Mouse (Mus musculus) spleen, adult 2 months (tissue): ENCODE measurements around the gene Smg6. TPM values are rescaled to one million over a fixed set of nuclear protein-coding genes. Genes with fewer than 3 reads are reported as not detected.

Experiments
- DNase-seq, 2 experiments: peaks; one replicate each; pipeline versions ENCODE4 v3.0.0 to v3.0.0-alpha.2; 2012 to 2021; ENCODE audit warnings: low spot score in 2 of 2, low read depth in 1 of 2
- H3K27ac ChIP-seq: fragments of 200-500 bp; 2 replicates; pipeline ENCODE4 v1.5.1; 2012; ENCODE audit warnings: low read length, inconsistent platforms; ENCODE audit not compliant: insufficient read depth
- H3K27me3 ChIP-seq: fragments of 200-500 bp; 2 replicates; pipeline ENCODE4 v1.6.1; 2012; ENCODE audit warnings: mild to moderate bottlenecking, moderate library complexity, low read length, inconsistent platforms; ENCODE audit not compliant: control insufficient read depth, insufficient read depth
- H3K36me3 ChIP-seq: fragments of 200-500 bp; 2 replicates; pipeline ENCODE4 v1.6.1; 2012; ENCODE audit warnings: mild to moderate bottlenecking, low read length, inconsistent platforms; ENCODE audit not compliant: control insufficient read depth, insufficient read depth
- H3K4me1 ChIP-seq: fragments of 200-500 bp; 2 replicates; pipeline ENCODE4 v1.6.1; 2011; ENCODE audit warnings: inconsistent platforms; ENCODE audit not compliant: control insufficient read depth, insufficient read depth, insufficient read length
- H3K4me3 ChIP-seq: fragments of 200-500 bp; 2 replicates; pipeline ENCODE4 v1.5.1; 2011; ENCODE audit warnings: mild to moderate bottlenecking, inconsistent platforms; ENCODE audit not compliant: insufficient read depth, insufficient read length; ENCODE audit errors: extremely low read depth
- CTCF ChIP-seq: fragments of 200-500 bp; IDR thresholded peaks from 2 replicates; pipeline ENCODE4 v1.5.1; 2011; ENCODE audit warnings: mild to moderate bottlenecking, inconsistent platforms; ENCODE audit not compliant: insufficient read depth, insufficient read length, insufficient replicate concordance; ENCODE audit errors: extremely low read depth
- POLR2A ChIP-seq: fragments of 200-500 bp; IDR thresholded peaks from 2 replicates; pipeline ENCODE4 v1.6.1; 2011; ENCODE audit warnings: low read depth, low read length, inconsistent platforms
- WGBS: fragments of 180-500 bp; shearing (Covaris S2); methylation state at CpG from one replicate; pipeline ENCODE4 v1.1.7; 2018; 5-methylcytosine and 5-hydroxymethylcytosine counted together
- polyA plus RNA-seq: library from polyadenylated mRNA; depleted of rRNA; stranded (reverse); fragments of >200 nt; gene quantifications from 2 replicates; pipeline ENCODE4 v1.2.3, GENCODE M21; 2012; rRNA removed

Gene Smg6
- polyA plus RNA-seq: 28.6 and 31.5 TPM in 2 replicates

DNA sequence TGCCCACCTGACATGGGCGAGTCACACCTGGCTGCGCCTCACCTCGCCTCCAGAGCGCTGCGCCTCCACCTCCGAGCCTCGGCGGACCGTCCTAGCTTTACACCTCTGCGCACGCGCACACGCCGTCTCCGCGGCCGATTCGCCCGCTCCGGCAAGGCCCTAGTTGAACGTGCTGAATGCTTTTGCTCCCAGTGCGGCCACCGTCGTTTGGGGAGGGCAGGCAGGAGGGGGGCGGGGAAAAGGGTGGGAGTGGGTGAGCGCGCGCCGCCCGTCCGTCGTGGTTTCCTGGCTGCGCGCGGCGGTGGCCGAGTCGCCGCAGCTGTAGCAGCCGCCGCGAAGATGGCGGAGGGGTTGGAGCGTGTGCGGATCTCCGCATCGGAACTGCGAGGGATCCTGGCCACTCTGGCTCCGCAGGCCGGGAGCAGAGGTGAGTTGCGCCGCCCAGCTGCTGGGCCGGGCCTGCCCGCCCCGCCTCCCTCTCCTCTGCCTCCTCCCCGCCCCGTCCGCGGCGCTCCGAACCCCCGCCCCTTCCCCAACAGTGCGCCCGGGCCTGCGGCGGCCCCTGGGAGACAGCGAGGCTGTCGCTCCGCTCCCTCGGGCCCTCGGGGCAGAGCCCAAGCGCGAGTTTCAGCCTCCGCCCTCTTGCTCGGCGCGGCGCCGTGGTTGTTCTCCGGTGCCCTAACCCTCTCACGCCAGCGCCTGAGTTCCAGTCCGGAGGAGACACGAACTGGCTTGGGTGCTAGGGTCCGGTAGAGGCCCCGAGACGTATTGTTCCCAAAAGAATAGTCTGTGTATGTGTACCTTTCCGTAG lies at the start of gene Smg6, which contains the start of gene Srr:
Gene Smg6 (plus strand): TSS at position 247 of the 811 bp plus-strand sequence.
Gene Srr (minus strand): TSS at position 372 of the 811 bp plus-strand sequence.
- H3K4me1 ChIP-seq: peaks cover 2% of the 10 kb centered on the region; the same call in 1 of the 2 replicates
- WGBS: under 1% methylated on average over 75 of the region's 88 CpGs
- peaks cover 2% of the 10 kb centered on the region; the same call in 1 of the 2 replicates for H3K36me3 ChIP-seq
- peak; percentile 90 to 94 for DNase-seq
- no peaks in the 10 kb centered on the region for H3K27me3 ChIP-seq
- peak within 1 kb of the TSS; percentile 92 for H3K27ac ChIP-seq
- TF ChIP-seq CTCF (no peak), POLR2A (peak; percentile 48)
- H3K4me3 ChIP-seq: peak within 1 kb of the TSS; percentile 75

DNA sequence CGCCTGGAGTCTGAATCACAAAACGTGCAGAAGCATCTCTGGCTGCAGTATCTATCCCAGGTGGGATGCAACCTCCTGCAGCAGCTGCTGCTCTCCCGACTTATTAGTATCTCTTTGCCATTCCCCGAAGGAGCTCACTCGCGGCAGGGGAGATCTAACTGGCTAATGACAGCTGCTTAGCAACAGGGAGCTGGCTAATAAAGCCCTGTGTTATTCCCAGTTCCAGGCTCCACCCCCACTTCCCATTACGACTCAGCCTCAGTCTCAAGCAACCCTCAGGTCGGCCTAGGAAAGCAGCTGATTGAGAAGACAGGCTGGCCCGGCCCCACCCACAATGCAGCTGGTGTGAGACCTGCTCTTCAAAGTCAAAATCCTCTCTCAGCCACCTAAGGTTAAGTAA lies 48.8 kb upstream of the Smg6 start:
- Histone ChIP-seq H3K4me1 (no peaks in the 10 kb centered on the region), H3K27me3 (no peaks in the 10 kb centered on the region), H3K4me3 (no peak overlapping the region), H3K36me3 (no peaks in the 10 kb centered on the region), H3K27ac (no peak overlapping the region)
- TF ChIP-seq CTCF (no peak), POLR2A (no peak)
- DNase-seq: no peak
- WGBS: 49% methylated on average over 9 of the region's 9 CpGs

DNA sequence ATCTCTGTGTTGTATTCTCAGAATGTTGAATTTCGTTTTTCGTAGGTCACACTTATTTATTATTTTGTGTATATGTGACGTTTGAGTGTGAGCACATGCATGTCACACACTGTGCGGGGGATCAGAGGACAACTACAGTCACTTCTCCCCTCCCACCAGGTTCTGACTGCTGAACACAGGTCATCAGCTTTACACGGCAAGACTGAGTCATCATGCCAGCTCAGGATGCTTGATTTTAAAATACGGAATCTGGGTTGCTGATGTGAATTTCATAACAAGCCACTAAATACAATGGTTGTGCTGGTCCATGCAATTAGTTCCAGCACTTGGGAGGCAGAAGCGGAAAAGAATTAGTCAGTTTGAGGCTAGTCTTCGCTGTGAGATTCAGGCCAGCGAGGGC lies 44.6 kb upstream of the Smg6 start:
- Histone ChIP-seq H3K36me3 (no peaks in the 10 kb centered on the region), H3K4me1 (no peaks in the 10 kb centered on the region), H3K4me3 (no peak overlapping the region), H3K27me3 (no peaks in the 10 kb centered on the region), H3K27ac (no peak overlapping the region)
- no peak for DNase-seq
- 92% methylated on average over 9 of the region's 9 CpGs for WGBS
- TF ChIP-seq CTCF (no peak), POLR2A (no peak)

DNA sequence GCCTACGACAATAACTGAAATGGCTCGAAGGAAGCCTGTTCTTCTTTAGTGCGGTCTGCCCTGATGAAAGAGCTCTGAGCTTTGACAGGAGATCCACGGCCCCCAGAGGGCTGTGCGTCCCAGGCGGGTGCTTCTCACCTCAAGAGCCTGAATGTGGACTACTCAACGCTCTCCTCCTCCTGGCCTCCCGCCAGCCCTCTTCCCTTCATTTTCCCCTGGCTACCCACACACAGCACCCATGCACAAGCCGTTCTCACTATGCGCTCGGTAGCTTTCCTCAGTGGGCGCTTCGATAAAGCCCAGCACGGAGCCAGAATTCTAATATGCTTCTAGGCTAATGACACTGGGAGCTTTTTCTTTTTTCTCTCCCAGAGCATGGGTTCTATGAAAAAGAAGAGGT lies 43.6 kb upstream of the Smg6 start:
- WGBS: 95% methylated on average over 14 of the region's 14 CpGs
- TF ChIP-seq POLR2A (no peak), CTCF (no peak)

DNA sequence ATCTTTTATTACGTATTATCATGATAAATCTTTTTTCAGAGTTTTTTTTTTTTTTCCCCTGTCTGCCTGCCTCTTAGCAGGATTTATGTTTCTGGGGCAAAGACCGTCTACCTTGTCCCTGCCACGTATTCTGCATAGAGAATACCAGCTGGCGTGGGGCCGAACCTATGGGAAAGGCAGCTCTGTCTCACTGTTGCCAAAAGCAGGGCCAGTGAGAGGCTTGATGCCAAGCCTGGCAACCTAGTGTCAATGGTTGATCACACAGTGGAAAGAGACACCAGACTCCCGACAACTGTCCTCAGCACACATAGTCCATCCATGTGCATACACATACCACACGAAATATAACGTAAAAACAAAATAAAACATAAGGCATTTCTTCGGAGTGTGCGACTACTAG lies 42.5 kb upstream of the Smg6 start:
- DNase-seq: no peak
- no peaks in the 10 kb centered on the region for H3K36me3 ChIP-seq
- H3K4me1 ChIP-seq: no peaks in the 10 kb centered on the region
- WGBS: 95% methylated on average over 10 of the region's 10 CpGs
- no peaks in the 10 kb centered on the region for H3K27me3 ChIP-seq
- H3K27ac ChIP-seq: no peak overlapping the region
- TF ChIP-seq POLR2A (no peak), CTCF (no peak)
- H3K4me3 ChIP-seq: no peak overlapping the region

More for the DNA sequence above, 43.6 kb upstream of the Smg6 start:
- no peak overlapping the region for H3K27ac ChIP-seq
- no peak for DNase-seq
- H3K36me3 ChIP-seq: no peaks in the 10 kb centered on the region
- H3K27me3 ChIP-seq: no peaks in the 10 kb centered on the region
- H3K4me1 ChIP-seq: no peaks in the 10 kb centered on the region
- H3K4me3 ChIP-seq: no peak overlapping the region

DNA sequence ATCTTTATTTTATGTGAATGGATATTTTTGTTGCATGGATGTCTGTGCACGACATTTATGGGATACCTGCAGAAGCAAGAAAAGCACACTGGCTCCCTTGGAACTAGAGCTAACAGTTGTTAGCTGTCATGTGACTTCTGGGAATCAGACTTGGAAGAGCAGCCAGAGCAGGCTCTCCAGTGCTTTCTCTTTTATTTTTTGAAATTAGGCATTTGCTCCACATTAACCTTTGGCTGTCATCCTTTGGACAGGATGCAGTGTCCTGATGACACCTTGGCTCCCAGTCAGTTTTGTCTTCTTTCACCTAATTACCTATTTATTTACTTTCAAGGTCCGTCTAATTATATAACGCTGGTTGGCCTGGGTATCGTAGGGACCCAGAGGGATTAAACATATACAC lies 31.0 kb upstream of the Smg6 start:
- Histone ChIP-seq H3K27me3 (no peaks in the 10 kb centered on the region), H3K27ac (no peak overlapping the region), H3K4me3 (no peak overlapping the region), H3K36me3 (peaks cover 1% of the 10 kb centered on the region; the same call in 1 of the 2 replicates), H3K4me1 (peaks cover 3% of the 10 kb centered on the region; the same call in 1 of the 2 replicates)
- no peak for DNase-seq
- TF ChIP-seq POLR2A (no peak), CTCF (no peak)
- 94% methylated on average over 4 of the region's 4 CpGs for WGBS
